Mouse (Mus musculus) lung, postnatal 0 days (tissue): ENCODE results near the gene Gse1. TPM values are rescaled to one million over a fixed set of nuclear protein-coding genes. Genes with fewer than 3 reads are reported as not detected.

Experiments used
- ATAC-seq: fragments of 200-750 bp; cut with Nextera tagmentation; 2 replicates; pipeline ENCODE4 v1.8.0; 2017; ENCODE audit warnings: moderate library complexity
- DNase-seq: peaks from one replicate; pipeline ENCODE4 v3.0.0-alpha.2; 2016; ENCODE audit warnings: low spot score
- H3K27ac ChIP-seq: fragments of 300-500 bp; sonication (generic); 2 replicates; pipeline ENCODE4 v1.5.1; 2014; ENCODE audit warnings: antibody characterized with exemption, mild to moderate bottlenecking, low read length, mixed read lengths
- H3K27me3 ChIP-seq: fragments of 300-500 bp; sonication (generic); replicated peaks from 2 replicates; pipeline ENCODE4 v1.6.1; 2014; ENCODE audit warnings: low read length, mixed read lengths; ENCODE audit not compliant: insufficient read depth
- H3K36me3 ChIP-seq: fragments of 300-500 bp; sonication (generic); 2 replicates; pipeline ENCODE4 v1.6.1; 2014; ENCODE audit warnings: low read length, mixed read lengths; ENCODE audit not compliant: insufficient read depth
- H3K4me1 ChIP-seq: fragments of 300-500 bp; sonication (generic); 2 replicates; pipeline ENCODE4 v1.6.1; 2014; ENCODE audit warnings: antibody characterized with exemption, low read depth, low read length, mixed read lengths; ENCODE audit not compliant: insufficient read depth
- H3K4me2 ChIP-seq: fragments of 300-500 bp; sonication (generic); replicated peaks from 2 replicates; pipeline ENCODE4 v1.6.1; 2014; ENCODE audit warnings: low read depth, mild to moderate bottlenecking, low read length, moderate library complexity, mixed read lengths
- H3K4me3 ChIP-seq: fragments of 300-500 bp; sonication (generic); 2 replicates; pipeline ENCODE4 v1.5.1; 2014; ENCODE audit warnings: low read depth, low read length
- H3K9ac ChIP-seq: fragments of 300-500 bp; sonication (generic); replicated peaks from 2 replicates; pipeline ENCODE4 v1.6.1; 2014; ENCODE audit warnings: low read depth, mild to moderate bottlenecking
- H3K9me3 ChIP-seq: fragments of 300-500 bp; sonication (generic); 2 replicates; pipeline ENCODE4 v1.6.1; 2016; ENCODE audit warnings: low read length, mixed read lengths
- CTCF ChIP-seq: IDR thresholded peaks from 2 replicates; pipeline ENCODE4 v1.5.1; 2016; ENCODE audit warnings: antibody characterized with exemption, mild to moderate bottlenecking
- EP300 ChIP-seq: IDR thresholded peaks from 2 replicates; pipeline ENCODE4 v1.6.1; 2016; ENCODE audit warnings: antibody characterized with exemption, mild to moderate bottlenecking, control low read depth
- WGBS: fragments of 180-500 bp; shearing (Covaris S2); extraction: QIAGEN DNeasy Blood & Tissue Kit; methylation state at CpG from one replicate; pipeline ENCODE4 v1.1.7; 2014; 5-methylcytosine and 5-hydroxymethylcytosine counted together
- polyA plus RNA-seq: library from polyadenylated mRNA; unstranded; fragments of >200 nt; fragmentation: Nextera tagmentation; extraction: Ambion mirVana; gene quantifications from 2 replicates; pipeline ENCODE4 v1.2.1, GENCODE M21; 2015

Gene Gse1
- polyA plus RNA-seq, 1 experiment from 2014 or later, result 9.9 TPM

DNA sequence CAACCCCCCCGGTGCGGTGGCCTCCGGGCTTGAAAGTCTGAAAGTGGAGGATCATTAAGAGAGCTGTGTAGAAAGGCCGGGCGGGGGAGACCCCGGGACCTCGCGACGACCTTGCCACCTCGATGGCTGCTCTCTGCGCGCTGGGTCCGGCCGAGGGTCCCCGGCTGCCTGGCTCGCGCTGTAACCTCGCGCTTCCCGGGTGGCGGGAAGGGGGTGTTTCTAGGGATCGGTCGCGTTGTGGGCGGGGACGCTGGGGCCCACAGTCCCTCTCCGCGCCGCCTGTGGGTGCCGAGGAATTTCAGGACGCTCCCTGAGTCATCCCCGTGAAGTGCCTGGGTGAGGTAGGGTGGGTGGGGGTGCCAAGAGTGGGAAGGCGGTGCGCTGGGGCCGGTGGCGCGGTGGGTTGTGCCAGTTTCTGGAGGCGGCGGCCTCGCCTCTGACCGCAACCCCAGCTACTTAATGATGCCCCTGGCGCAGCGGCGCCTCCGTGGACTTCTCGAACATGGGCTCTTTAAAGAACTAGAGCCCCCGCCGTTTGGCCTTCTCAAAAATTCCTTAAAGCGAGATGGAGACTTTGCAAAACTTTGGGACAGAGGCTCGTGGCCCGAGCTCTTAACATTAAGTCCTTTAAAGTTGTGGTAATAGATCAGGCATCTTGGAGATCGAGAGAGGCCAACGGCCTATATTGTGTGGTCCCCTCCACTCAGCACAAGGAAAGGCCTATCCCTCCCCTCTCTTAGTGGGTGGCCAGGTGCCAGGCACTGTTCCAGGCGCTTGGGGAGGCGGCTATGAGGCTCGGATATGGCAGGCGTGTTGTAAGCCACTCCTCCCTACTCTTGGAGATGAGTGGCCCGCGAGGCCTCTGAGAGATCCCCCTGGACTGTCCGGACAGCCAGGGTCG lies 308.3 kb downstream of the Gse1 start:
- H3K9ac ChIP-seq, result peak overlapping the region; percentile 63
- H3K4me3 ChIP-seq, result peak overlapping the region; percentile 58
- H3K4me1 ChIP-seq, result peaks cover 40% of the 10 kb centered on the region
- H3K36me3 ChIP-seq, result no peaks in the 10 kb centered on the region
- H3K9me3 ChIP-seq, result no peaks in the 10 kb centered on the region
- H3K4me2 ChIP-seq, result peak overlapping the region; percentile 98
- peak overlapping the region; percentile 92 for H3K27ac ChIP-seq
- H3K27me3 ChIP-seq, result no peaks in the 10 kb centered on the region
- TF ChIP-seq EP300 (no peak), CTCF (no peak)
- WGBS, result 1% methylated on average over 51 of the region's 61 CpGs
- DNase-seq (peak; percentile 90), ATAC-seq (peak; percentile 57)

DNA sequence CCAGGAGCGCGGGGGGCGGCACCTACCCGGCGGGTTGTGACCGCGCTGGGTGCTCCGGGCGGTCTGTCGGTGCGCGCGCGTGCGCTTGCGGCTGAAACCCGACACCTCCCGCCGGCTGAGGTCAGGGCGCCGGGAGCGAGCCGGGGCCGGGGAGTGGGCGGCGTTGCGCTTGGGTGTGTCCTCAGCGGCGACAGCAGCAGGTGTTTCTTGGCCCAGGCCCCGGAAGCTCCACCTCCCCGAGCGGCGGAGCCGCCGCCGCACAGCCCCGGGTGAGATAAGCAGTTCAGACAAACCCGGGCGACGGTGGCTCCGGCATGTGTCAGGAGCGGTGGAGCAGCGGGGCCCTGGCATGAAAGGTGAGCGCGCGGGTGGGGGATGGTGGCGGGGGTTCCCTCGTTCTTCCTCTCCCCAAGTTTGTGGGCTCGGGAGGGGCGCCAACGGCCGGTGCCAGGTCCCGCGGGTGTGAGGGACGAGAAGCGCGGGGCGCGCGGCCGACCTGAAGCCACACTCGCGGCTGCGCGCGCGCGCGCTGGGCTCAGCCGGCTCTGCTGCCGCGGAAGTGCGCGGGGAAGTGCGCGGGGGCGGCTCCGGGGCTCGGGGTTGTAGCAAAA lies 309.1 kb downstream of the Gse1 start:
- Histone ChIP-seq H3K9me3 (no peaks in the 10 kb centered on the region), H3K36me3 (no peaks in the 10 kb centered on the region), H3K27ac (peak overlapping the region; percentile 92), H3K9ac (peak overlapping the region; percentile 63), H3K4me2 (peak overlapping the region; percentile 98), H3K4me1 (peaks cover 35% of the 10 kb centered on the region), H3K4me3 (peak overlapping the region; percentile 58), H3K27me3 (no peaks in the 10 kb centered on the region)
- WGBS, result under 1% methylated on average over 56 of the region's 79 CpGs
- TF ChIP-seq CTCF, result no peak
- no peak for TF ChIP-seq EP300
- ATAC-seq (peak; percentile 66), DNase-seq (peak; percentile 94)

- Histone ChIP-seq H3K27me3 (no peaks in the 10 kb centered on the region), H3K4me1 (peaks cover 33% of the 10 kb centered on the region), H3K4me2 (peak overlapping the region; percentile 98), H3K4me3 (peak overlapping the region; percentile 58), H3K36me3 (no peaks in the 10 kb centered on the region), H3K27ac (peak overlapping the region; percentile 92), H3K9ac (peak overlapping the region; percentile 63), H3K9me3 (no peaks in the 10 kb centered on the region)
- DNase-seq (peak; percentile 81), ATAC-seq (peak; percentile 10)
- TF ChIP-seq CTCF (no peak), EP300 (no peak)
- WGBS, result 1% methylated on average over 22 of the region's 46 CpGs
These were observed 309.7 kb downstream of the Gse1 start for GRCm38 (mm10) chr8:120537818-120538396.

DNA sequence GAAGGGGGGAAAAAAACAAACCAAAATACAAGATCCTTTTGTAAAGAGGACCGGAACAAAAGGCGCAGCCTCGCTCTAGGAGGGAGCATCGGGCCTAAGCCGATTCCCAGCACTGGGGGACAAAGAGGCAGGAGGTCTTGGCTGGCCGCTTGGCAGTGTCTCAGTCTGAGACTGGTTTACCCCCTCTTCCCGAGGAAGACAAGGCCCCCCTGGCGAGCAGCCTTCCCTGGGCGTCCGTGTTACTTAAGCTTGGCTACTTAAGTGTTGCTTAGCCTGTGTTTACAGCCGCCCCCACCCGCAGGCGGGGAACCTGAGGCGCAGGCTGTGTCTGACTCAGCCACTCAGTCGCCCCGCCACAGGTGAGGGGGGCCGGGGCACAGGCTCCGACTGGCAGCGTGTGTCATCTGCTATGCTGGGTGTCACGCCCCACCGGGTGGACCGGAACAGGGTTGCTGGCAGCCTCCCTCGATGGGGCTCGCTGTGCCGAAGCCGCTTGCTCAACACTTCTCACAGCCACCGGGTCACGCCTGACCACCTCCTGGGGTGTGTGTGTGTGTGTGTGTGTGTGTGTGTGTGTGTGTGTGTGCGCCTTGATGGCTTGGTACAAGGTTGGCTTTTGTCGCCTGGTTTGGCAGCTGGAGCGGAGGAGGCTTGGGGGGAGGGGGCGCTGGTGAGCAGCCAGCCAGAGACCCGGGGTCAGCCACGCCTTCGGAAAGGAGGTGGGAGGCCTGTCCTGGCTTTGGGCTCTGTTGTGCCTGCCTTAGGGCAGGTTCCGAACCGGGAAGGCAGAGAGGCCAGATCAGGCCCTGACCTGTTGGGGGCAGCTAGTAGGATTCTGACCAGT lies 310.4 kb downstream of the Gse1 start:
- peak; percentile 75 for ATAC-seq
- H3K27me3 ChIP-seq, result no peaks in the 10 kb centered on the region
- TF ChIP-seq EP300 (no peak; the same call in 1 of the 2 replicates), CTCF (peak; percentile 43)
- no peaks in the 10 kb centered on the region for H3K9me3 ChIP-seq
- peaks cover 31% of the 10 kb centered on the region for H3K4me1 ChIP-seq
- H3K4me2 ChIP-seq, result peak overlapping the region; percentile 98
- peak overlapping the region; percentile 92 for H3K27ac ChIP-seq
- 4% methylated on average over 36 of the region's 37 CpGs for WGBS
- H3K36me3 ChIP-seq, result no peaks in the 10 kb centered on the region
- DNase-seq, result peak; percentile 95
- H3K9ac ChIP-seq, result peak overlapping the region; percentile 63
- peak overlapping the region; percentile 58 for H3K4me3 ChIP-seq

DNA sequence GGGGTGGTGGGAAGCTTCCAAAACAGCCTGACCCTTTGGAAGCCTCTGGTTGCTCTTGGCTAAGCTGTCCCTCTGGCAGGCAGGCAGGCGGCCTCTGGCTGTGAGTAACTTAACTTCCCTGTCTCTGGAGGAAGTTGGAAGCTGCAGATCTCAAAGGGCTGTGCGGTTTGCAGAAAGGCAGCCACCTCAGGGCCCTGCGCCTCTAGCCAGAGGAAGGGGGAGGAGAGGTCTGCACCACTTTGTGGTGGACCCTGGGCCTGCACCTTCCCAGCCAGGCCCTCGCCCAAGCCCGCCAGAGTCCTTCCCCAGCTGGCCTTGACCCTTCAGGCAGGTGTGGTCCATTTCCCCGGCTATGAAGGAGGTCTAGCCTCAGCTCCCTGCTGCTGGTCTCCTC lies 311.1 kb downstream of the Gse1 start:
- DNase-seq (peak; percentile 59), ATAC-seq (no peak)
- TF ChIP-seq EP300 (no peak), CTCF (peak; percentile 11; the same call in 1 of the 2 replicates)
- H3K9ac ChIP-seq, result 0 out of 2 replicates have a peak overlapping the region, but pooled peaks have one; percentile 16
- H3K36me3 ChIP-seq, result no peaks in the 10 kb centered on the region
- H3K4me1 ChIP-seq, result peaks cover 31% of the 10 kb centered on the region
- H3K4me3 ChIP-seq, result peak overlapping the region; percentile 58; the same call in 1 of the 2 replicates
- no peaks in the 10 kb centered on the region for H3K27me3 ChIP-seq
- WGBS, result 44% methylated on average over 6 of the region's 6 CpGs
- H3K9me3 ChIP-seq, result no peaks in the 10 kb centered on the region
- peak overlapping the region; percentile 98 for H3K4me2 ChIP-seq
- H3K27ac ChIP-seq, result peak overlapping the region; percentile 92
